Mouse (Mus musculus) heart, adult 10 weeks (tissue): ENCODE measurements around the gene Stoml1. TPM values are rescaled to one million over a fixed set of nuclear protein-coding genes. Genes with fewer than 3 reads are reported as not detected.

ENCODE experiments used
- polyA plus RNA-seq: library from polyadenylated mRNA; stranded (reverse); fragments of 350-450 nt; fragmentation: Illumina TruSeq; extraction: RNeasy Lipid Tissue Mini Kit (QIAGEN cat#74804); gene quantifications from one replicate; pipeline ENCODE4 v1.2.3, GENCODE M21; 2014; ENCODE audit warnings: low read depth, low replicate concordance

Gene Stoml1
- 21.8 TPM for polyA plus RNA-seq

DNA sequence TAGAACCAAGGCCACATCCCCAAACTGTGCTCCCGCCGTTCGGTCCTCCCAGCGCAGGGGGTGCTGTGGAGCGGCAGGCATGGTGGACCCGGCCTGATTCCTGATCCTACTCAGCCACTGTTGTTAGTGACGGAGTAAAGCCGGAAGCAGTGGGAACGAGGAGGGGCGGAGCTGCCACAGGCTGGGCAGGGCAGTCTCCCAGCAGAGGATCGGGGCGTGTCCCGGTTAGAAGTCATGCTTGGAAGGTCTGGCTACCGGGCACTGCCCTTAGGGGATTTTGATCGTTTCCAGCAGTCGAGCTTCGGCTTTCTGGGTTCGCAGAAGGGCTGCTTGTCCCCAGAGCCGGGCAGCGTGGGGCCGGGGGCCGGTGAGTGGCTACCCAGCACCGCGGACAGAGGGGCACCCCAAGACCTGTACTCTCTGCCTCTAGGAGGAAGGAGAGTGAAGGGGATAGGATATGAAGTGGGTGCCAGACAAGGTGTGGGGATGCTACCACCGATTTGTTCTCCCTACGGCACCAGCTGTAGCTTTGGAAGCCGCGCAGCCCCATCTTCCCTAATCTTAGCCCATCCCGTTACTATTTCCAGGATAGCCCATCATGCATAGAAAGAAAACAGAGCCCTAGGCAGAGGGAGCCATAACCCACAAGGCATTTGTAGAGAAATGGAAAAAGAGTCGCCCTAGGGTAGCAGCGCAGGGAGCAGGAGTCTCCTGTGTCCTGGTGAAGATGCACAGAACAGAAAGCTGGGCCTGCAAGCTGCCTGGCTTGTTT is at the start of gene Stoml1:
Stoml1 (plus strand) TSS at position 132 of the 772 bp plus-strand sequence.

DNA sequence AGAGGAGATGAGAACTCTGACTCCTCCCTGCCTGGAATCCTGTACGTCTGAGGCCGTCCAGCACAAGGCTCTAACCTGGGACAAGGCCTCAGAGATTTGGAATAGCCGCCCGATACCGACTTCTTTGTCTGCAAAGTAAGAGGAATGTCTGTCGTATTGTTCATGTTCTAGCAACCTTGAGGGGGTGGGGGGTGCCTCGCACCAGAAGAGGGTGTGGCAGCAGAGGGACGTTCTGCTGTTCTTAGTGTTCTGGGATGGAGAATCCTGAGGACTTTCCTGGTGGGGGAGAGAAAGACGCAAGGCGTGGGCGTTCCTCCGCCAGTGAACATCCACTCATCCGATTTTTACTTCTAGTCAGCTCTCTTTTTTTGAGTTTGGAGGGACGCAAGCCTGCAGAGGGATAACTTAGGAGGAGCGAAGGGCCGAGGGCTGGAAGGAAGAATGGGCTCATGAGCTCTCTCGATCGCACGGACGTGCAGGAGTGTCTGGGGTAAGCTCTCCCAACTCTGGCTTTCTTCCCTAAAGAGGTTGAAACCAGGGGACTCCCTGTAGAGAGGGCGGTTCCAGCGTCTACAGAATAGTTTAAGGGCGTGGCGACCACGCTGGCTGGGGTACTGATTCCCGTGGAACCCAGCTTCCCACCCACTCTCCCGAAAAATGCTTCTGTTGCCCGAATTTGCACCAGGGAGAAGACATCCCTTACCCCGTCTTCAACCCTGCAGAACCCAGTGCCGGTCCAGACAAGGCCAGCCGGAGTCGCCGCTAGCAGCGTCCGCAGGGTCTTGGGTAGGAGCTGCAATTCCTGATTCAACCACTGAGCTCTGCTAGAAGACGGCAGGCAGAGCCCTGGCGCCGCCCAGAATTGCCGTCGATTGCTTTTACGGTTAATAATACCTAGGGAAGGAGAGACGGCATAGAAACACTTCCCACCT is 49.2 kb upstream of the Stoml1 start, which contains the start of the genes Islr and Islr2:
Islr (minus strand) TSS at position 791 of the 932 bp plus-strand sequence.
Islr2 (minus strand) TSS at position 804 of the 932 bp plus-strand sequence.

DNA sequence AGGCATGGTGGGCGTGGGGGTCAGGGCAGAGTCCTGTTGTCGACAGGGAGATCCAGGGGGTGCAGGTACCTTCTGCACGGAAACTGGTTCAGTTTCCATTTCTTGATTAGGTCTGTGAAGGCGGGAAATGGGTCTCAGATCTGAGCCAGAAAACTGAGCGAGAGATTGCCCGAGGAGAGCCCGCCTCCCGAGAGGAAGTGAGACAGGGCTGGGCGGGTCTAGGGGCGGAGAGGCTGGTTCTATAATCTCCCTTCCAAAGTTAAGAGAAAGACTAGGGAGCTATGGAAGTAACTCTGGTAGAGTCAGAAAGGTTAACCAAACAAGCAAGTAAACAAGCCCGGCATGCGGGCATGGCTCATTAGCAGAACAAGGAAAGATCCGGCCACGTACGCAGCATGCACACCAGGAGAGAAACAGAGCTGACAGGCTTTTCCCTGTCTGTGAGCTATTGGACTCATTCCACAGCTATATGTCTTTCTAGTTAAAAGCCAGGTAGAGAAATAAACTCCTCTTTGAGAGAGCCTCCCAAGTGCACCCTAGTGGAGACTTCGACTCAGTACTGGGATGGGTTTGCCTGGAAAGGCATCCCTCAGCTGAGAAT is 3.3 kb upstream of the Stoml1 start, which contains the start of gene Pml:
Pml (minus strand) TSS at position 195 of the 601 bp plus-strand sequence.

Other genes starting within 250 kb of the Stoml1 start
- gene Cyp11a1, start 246.8 kb upstream of the Stoml1 start, polyA plus RNA-seq, result not detected
- gene Stra6, start 189.4 kb upstream of the Stoml1 start, polyA plus RNA-seq, result 0.34 TPM
- gene Ccdc33, start 134.3 kb upstream of the Stoml1 start, polyA plus RNA-seq, result not detected
- 37.9 TPM for gene Islr, start 48.9 kb upstream of the Stoml1 start, polyA plus RNA-seq
- gene Islr2, start 48.8 kb upstream of the Stoml1 start, polyA plus RNA-seq, result 0.89 TPM
- gene Pml, start 3.4 kb upstream of the Stoml1 start, polyA plus RNA-seq, result 10.6 TPM
- 27.4 TPM for gene Loxl1, start 60.0 kb downstream of the Stoml1 start, polyA plus RNA-seq
- gene Tbc1d21, start 117.3 kb downstream of the Stoml1 start, polyA plus RNA-seq, result not detected
- 25.9 TPM for gene Insyn1, start 235.4 kb downstream of the Stoml1 start, polyA plus RNA-seq